Mouse (Mus musculus) CH12F3 (cell line): ENCODE measurements around the gene Dnajc25.

ENCODE experiments used
- in situ Hi-C: fragments of 300-500 bp; cut with MboI; formaldehyde crosslinking; loops from 2 replicates; pipeline ENCODE4 v1.14.3; 2020; ENCODE audit warnings: low sequenced_read_pairs

Dnajc25 gene

GRCm38 (mm10) chr4:59003806-59004200, 8.9 kb downstream of the Dnajc25 start:
- in situ Hi-C loops = no loop called here

- in situ Hi-C loops = no loop called here
Observed at GRCm38 (mm10) chr4:59006211-59006610, 11.3 kb downstream of the Dnajc25 start.

GRCm38 (mm10) chr4:59007016-59007415, 12.2 kb downstream of the Dnajc25 start:
- in situ Hi-C loops = no loop called here

GRCm38 (mm10) chr4:59007974-59008373, 13.1 kb downstream of the Dnajc25 start:
- in situ Hi-C loops = no loop called here

GRCm38 (mm10) chr4:59009186-59009585, 14.3 kb downstream of the Dnajc25 start:
- in situ Hi-C loops = no loop called here

GRCm38 (mm10) chr4:59009696-59010095, 14.8 kb downstream of the Dnajc25 start:
- in situ Hi-C loops = no loop called here

GRCm38 (mm10) chr4:59011446-59011845, 16.6 kb downstream of the Dnajc25 start:
- in situ Hi-C loops = no loop called here

DNA sequence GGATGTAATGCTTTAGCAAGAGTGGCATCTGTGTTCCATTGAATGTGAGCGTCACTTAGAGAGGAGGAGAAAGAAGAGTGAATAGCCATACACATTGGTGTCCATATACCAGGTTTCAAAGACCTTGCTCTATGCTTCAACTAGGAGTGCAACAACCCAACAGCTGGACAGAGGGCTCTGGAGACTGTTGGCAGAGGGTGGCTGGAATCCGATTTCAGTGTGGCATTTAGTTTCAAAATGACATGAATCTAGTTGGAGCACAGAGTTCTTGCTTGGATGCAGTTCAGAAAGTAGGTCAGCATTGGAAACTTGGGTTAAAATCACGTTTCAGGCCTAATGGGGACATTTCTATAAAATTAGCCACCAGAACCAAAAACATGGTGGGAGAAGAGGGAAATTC, 20.3 kb downstream of the Dnajc25 start:
- in situ Hi-C loops = no loop called here

DNA sequence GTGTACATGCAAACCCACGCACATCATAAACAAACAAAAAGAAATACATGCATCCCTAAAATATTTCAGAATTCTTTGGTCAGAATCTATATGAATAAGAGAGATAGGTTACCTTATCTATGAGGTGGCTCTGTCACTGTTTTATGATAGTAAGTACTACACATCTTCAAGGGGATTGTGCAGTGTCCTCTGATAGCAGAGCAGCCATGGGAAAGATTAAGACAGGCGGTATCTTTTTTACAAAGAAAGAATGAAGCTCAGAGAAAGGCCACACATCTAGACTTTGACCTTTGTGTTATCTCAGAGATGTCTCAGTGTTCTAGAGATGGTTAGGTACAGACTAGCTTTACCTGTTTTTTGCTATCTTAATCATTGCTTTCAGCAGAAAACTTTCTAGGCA, 22.1 kb downstream of the Dnajc25 start:
- in situ Hi-C loops = no loop called here

- in situ Hi-C loops = no loop called here
Observed at GRCm38 (mm10) chr4:59034325-59034917, 39.6 kb downstream of the Dnajc25 start.

DNA sequence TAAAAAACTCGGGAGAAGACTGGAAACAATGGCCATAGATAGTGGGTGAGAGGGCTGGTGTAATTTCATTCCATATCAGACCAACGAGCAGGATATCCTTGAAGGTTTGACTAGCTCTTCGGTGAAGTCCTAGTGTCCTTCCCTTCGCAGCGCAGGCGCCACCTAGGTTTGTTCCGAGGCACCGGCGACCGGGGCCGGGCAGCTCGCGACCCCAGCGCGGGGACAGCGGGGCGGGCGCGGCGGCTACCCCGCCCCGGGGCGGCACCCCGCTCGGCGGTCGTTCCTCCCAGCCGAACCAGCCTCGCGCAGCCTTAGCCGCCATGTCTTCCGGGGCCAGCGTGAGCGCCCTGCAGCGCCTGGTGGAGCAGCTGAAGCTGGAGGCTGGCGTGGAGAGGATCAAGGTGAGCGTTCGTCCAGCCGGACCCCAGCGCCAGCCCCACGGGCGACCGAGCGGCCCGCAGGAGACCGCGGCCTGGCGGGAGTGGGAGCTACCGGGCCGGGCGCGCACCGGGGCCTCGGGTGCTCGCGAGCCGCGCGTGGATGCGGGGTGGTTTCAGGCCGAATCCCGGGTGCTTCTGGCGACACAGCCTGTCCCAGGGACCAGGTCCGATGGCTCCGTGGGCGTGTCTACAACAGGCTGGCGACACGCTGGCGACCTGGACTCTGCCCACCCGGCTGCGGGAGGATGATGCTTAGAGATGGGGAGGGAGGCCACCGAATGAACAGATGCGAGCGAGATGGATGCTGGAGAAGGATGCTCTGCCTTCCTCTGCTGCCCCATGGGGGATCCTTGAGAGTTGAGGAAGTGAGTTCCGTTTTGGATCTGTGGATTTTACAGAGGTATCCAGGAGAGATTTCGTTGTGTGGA, 40.3 kb downstream of the Dnajc25 start, which contains the start of gene Gng10:
Gene Gng10, plus strand, starts transcription at position 171 of the 868 bp plus-strand sequence.
- in situ Hi-C loops = no loop called here

GRCm38 (mm10) chr4:59035786-59036350, 41.0 kb downstream of the Dnajc25 start:
- in situ Hi-C loops = no loop called here

GRCm38 (mm10) chr4:59036490-59037127, 41.7 kb downstream of the Dnajc25 start:
- in situ Hi-C loops = no loop called here

DNA sequence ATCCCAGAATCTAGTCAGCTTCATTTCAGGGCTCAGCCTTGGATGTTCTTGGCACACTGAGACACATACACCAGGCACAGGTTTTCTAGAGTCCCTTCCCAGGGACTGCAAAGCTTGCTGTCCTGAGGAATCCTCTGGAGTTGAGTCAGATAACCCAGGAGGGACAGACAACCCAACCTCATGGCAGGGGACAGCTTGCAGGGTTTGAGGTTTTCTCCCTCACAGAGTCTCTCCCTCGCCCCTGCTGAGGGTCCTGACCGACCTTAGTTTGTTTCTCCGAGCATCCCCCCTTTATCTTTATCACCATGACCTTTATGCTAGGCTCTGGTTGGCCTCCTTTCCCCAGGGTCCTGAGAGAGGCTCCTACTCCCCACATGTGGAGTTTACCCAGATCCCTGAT, 42.7 kb downstream of the Dnajc25 start:
- in situ Hi-C loops = no loop called here

- in situ Hi-C loops = no loop called here
Observed at GRCm38 (mm10) chr4:59040397-59041287, 45.8 kb downstream of the Dnajc25 start.

GRCm38 (mm10) chr4:59043074-59043473, 48.2 kb downstream of the Dnajc25 start:
- in situ Hi-C loops = no loop called here

DNA sequence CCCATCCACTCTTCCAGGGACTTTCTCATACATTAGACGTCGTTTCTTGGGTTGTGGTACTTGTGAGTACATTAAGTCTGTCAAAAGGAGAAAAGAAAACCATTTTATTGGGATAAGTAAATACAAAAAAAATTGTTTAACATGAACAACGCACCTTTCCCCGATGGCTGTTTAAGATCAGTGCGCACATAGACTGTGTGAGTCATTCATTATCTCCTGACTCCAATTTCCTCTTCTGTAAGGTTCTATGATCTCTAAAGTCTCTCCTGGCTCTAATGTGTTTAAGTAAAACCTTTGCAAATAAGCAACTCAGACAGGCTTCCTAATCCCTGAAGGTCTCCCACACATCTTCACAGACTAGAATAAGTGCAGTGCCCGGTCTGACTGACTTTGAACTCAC, 49.0 kb downstream of the Dnajc25 start:
- in situ Hi-C loops = no loop called here

GRCm38 (mm10) chr4:59047222-59047621, 52.4 kb downstream of the Dnajc25 start:
- in situ Hi-C loops = no loop called here

DNA sequence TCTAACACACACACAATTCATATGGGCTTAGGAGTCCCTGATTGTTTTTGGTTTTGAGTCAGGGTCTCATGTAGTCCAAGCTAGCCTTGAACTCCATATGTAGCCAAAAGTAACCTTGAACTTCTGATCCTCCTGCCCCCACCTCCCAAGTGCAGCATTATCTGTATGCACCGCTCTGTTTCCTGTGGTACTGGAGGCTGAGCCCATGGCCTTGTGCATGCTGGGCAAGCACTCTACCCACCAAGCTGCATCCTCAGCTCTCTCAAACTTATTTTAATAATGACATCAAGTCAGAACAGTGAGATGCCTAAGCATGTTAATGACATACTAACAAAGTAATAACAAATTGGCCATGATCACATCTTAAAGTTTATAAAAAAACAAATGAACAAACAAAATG, 56.2 kb downstream of the Dnajc25 start:
- in situ Hi-C loops = no loop called here

- in situ Hi-C loops = no loop called here
Observed at GRCm38 (mm10) chr4:59057929-59058328, 63.1 kb downstream of the Dnajc25 start.
